Mouse (Mus musculus): ENCODE results near the gene Rbm17. TPM values are rescaled to one million over a fixed set of nuclear protein-coding genes. Genes with fewer than 3 reads are reported as not detected.

Gene Rbm17
- total RNA-seq, 2 experiments from 2014 or later = 85.7 to 86.6 TPM

DNA sequence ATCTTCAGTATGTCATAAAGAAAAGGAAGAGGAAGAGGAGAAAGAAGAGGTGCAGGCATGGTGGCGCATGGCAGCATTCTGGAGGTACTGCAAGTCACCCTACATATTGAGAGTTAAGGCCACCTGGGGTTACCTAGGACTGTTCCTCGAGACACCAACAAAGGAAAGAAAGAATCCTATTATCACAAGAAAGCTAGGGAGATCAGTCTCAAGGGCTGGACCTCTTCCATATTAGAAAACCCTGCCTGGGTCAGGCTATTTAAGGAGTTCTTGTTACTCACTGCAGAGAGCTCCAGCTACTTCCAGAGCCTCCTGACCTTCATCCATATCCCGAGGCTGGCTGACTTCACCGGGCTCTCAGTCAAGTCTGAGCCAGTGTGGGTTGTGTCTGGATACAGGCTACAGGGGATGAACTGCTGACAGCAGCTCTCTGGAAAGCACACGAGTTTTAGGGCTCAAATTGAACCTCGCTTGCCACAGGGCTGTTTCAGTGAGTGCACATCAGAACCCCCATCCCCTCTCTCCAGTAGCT lies 32.9 kb downstream of the Rbm17 start:
- Histone ChIP-seq H3K4me3 (no peak overlapping the region), H3K27ac (no peak overlapping the region)
- DNase-seq (ENCODE audit: low spot score in 2 of 2) = no peak
- TF ChIP-seq CTCF (conservative IDR thresholded peaks at IDR 0.05) = no peak

- no peak overlapping the region for H3K27ac ChIP-seq
- H3K4me3 ChIP-seq = no peak overlapping the region
- TF ChIP-seq CTCF (conservative IDR thresholded peaks at IDR 0.05) = no peak
- no peak for DNase-seq (ENCODE audit: low spot score in 2 of 2)
Observed at GRCm38 (mm10) chr2:11568471-11568870, 35.5 kb downstream of the Rbm17 start.

DNA sequence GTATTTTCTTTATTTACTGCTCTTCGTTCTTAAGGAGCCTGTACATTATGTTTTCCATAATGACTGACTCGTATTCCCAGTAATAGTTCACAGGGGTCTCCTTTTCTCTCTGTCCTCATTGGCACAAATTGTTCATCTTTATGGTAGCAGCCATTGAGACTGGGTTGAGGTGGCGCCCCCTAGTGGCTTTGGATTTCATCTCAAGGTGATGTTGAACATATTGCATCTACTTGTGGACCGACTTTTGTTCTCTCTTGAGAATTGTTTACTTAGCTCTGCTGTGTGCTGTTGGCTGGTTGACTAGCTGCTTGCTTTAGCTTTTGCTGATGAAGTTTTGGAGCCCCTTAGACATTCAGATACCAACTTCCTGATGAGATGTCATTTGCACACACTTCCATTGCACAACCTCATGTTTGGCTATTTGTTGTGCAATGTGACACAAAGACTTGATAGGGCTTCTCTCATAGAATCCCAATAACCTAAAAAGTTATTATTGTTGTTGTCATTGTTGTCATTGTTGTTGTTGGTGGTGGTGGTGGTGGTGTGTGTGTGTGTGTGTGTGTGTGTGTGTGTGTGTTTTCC lies 36.1 kb downstream of the Rbm17 start:
- DNase-seq (ENCODE audit: low spot score in 2 of 2) = peak in 1 of 2 experiments; percentile 31
- Histone ChIP-seq H3K4me3 (no peak overlapping the region), H3K27ac (no peak overlapping the region)
- TF ChIP-seq CTCF (conservative IDR thresholded peaks at IDR 0.05) = peak; percentile 82

- Histone ChIP-seq H3K4me3 (no peak overlapping the region), H3K27ac (no peak overlapping the region)
- DNase-seq (ENCODE audit: low spot score in 2 of 2) = no peak
- peak; percentile 56 for TF ChIP-seq CTCF (conservative IDR thresholded peaks at IDR 0.05)
Observed at GRCm38 (mm10) chr2:11566898-11567297, 37.1 kb downstream of the Rbm17 start.

DNA sequence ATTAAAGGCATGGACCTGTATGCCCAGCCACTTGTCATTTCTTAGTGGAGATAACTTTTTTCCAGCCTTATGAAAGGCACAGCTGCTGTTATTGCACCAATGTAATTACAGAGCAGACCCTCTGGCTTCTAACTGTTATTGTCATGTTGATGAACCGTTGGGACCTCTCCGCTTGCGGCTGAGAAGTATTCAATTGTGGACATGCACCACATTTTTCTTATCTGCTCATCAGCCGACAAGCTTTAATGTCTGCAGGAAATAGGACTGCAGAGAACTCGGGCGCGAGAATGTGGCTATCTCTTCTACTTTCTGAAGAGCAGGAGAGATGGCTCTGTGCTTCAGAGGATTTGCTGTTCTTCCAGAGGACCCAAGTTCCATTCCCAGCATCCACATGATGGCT lies 37.7 kb downstream of the Rbm17 start:
- no peak for TF ChIP-seq CTCF (conservative IDR thresholded peaks at IDR 0.05)
- Histone ChIP-seq H3K4me3 (no peak overlapping the region), H3K27ac (no peak overlapping the region)
- DNase-seq (ENCODE audit: low spot score in 2 of 2) = no peak

DNA sequence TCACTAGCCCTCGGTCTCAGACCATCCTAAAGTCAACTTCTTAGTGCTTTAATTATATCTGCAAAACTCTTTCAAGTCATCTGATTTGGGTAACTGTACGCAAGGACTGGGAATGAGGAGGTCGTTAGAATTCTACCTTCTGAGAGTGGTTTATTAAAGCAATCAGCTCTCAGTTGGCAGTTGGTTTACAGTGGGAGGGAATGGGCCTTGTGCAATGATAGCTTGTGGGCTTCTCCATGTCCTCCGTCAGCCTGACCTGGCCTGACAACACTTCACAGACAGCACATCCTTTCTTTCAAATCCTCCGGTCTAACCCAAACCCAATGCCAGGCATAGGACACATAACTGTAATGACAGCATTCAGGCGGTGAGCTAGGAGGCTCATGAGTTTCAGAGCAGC lies 39.2 kb downstream of the Rbm17 start:
- no peak overlapping the region for H3K27ac ChIP-seq
- no peak for DNase-seq (ENCODE audit: low spot score in 2 of 2)
- TF ChIP-seq CTCF (conservative IDR thresholded peaks at IDR 0.05) = no peak
- H3K4me3 ChIP-seq = no peak overlapping the region

DNA sequence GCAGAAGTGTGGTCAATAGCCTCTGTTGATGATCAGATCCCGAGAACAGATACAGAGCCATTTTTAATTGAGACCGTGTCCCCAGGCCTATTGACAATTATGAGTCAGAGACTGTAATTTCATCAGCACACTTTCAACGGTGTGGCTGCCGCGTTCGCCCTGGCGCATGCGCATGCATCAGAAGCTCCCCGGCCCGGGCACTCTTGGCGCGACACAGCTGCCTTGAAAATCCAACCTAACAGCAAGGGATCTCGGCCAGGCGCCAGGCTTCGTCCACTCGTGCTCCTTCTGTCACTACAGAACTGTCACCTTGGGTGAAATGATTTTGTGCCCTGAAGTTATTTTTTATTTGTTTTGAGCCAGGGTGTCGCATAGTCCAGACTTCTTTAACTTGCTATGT lies 40.7 kb downstream of the Rbm17 start:
- DNase-seq (ENCODE audit: low spot score in 2 of 2) = no peak
- no peak overlapping the region for H3K4me3 ChIP-seq
- no peak overlapping the region for H3K27ac ChIP-seq
- TF ChIP-seq CTCF (conservative IDR thresholded peaks at IDR 0.05) = no peak

GRCm38 (mm10) chr2:11558654-11559053 lies 45.3 kb downstream of the Rbm17 start:
- Histone ChIP-seq H3K4me3 (no peak overlapping the region), H3K27ac (no peak overlapping the region)
- no peak for TF ChIP-seq CTCF (conservative IDR thresholded peaks at IDR 0.05)
- DNase-seq (ENCODE audit: low spot score in 2 of 2) = peak in 1 of 2 experiments; percentile 32

GRCm38 (mm10) chr2:11557244-11557643 lies 46.7 kb downstream of the Rbm17 start:
- Histone ChIP-seq H3K27ac (no peak overlapping the region), H3K4me3 (no peak overlapping the region)
- TF ChIP-seq CTCF (conservative IDR thresholded peaks at IDR 0.05) = no peak
- DNase-seq (ENCODE audit: low spot score in 2 of 2) = no peak

DNA sequence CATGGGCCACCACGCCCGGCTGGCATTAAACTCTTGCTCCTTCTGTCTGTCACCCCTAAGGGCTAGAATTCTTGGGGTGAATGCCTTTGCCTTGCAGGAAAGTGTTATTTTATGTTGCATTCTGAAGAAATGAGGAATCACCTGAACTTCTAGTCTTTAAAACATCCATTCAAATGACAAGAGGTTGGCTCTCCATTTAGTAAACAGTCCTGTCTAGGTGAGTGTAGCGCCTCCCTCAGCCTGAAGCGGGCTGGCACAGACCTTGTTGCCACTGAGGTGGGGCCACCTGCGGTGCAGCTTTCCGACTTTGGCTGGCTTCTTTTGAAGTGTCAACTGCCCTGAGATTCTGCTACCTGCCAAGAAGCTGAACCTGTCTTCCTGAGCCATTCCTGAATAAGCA lies 48.6 kb downstream of the Rbm17 start:
- no peak overlapping the region for H3K27ac ChIP-seq
- no peak overlapping the region for H3K4me3 ChIP-seq
- no peak for TF ChIP-seq CTCF (conservative IDR thresholded peaks at IDR 0.05)
- DNase-seq (ENCODE audit: low spot score in 2 of 2) = no peak

DNA sequence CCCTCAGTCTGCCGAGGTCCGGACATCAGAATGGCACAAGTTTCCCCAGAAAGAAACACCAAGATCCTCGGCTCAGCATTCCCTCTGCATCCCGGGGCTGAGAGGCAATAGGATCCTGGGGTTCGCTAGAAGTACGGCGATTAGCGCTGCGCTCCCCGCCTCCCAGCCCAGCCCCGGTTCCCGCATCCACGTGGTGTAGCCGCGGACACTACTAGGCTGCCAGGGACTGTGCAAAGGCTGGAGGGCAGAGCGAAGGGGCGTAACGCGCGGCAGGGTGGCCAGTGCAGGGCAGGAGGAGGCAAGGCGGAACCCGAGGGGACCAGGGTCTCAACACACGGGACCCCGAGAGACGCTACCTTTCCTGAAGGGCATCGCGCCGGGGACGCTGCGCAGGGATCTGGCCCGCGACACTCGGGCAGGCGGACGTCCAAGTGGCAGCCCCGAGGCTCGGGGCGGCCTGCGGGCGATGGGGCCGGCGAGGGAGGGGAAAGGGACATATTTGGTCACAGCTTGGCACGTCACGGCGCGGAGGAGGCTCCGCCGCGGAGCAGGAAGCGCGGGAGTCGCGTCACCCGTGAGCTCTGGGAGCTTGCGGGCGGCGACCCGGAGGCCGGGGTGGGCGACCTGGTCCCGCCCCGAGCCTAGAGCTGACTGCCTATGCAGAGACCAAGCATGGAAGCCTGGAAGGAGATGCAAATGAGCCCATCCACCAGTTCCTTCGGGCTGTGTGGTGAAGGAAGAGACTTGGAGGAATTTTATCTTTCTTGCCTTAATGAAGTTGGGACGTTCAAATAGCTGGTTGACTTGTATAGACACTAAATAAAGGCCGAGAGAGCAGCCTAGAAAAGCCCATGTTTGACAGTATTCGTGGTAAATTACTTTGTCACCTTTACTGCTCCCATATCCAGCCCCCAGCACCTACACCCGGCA lies 50.2 kb downstream of the Rbm17 start, which contains the start of gene Pfkfb3:
Gene Pfkfb3, minus strand, starts transcription at position 607 of the 930 bp plus-strand sequence.
- peak within 1 kb of the TSS; percentile 85 for H3K27ac ChIP-seq

DNA sequence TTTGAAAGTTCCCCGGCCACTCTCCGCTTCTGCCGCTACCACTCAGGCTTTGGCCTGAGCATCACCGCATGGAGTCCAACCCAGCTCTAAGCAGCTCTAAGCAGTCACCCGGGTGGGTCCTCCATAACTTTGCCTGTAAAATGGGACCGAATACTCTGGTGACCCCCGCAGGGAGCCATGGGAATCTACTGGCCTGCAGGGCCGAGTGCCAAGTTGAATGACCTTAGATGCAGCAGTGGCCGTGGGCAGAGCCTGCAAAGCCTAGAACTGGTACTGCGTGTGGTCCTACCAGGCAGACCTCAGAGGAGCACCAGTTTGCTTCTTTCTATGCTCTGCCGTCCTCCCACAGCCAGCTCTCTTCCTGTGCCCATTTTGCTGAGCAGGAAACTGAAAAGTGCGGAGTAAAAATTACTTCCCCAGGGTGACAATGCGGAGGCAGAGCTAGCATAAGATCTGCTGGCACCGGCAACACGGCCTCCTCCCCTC lies 50.9 kb downstream of the Rbm17 start:
- no peak for TF ChIP-seq CTCF (conservative IDR thresholded peaks at IDR 0.05)
- Histone ChIP-seq H3K27ac (peak overlapping the region; percentile 85; the same call in 1 of the 2 replicates), H3K4me3 (peak overlapping the region; percentile 82)
- DNase-seq (ENCODE audit: low spot score in 2 of 2) = peak in 1 of 2 experiments; percentile 14

More for the DNA sequence above, 50.2 kb downstream of the Rbm17 start, which contains the start of gene Pfkfb3:
- peak; percentile 44 to 62 for DNase-seq (ENCODE audit: low spot score in 2 of 2)
- peak within 1 kb of the TSS; percentile 82 for H3K4me3 ChIP-seq
- no peak for TF ChIP-seq CTCF (conservative IDR thresholded peaks at IDR 0.05)

DNA sequence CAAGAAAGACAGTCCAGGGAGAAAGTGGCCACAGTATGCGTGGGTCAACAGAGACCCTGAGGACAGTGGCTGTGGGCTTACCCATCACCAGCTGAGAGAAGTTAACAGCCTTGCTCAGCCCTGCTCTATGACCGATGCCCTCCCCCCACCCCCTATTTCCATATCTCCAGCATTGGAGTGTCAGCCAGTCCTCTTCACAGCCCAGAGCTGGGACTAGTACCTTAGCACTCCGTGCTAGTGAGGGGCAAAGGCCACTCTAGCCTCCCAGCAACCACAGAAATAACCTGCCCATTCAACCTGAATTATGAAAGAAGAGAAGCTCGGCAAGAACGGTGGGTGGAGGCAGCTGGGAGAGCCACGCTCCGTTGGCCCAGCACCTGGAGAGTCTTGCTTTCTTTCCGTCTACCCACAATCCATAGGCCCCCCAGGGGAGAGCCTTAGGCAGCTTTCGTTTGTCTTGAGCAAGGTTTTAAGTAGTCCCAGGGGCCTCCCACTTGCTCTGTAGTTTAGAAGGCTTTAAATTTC lies 51.6 kb downstream of the Rbm17 start:
- H3K4me3 ChIP-seq = peak overlapping the region; percentile 82; the same call in 1 of the 2 replicates
- DNase-seq (ENCODE audit: low spot score in 2 of 2) = no peak
- no peak overlapping the region; the same call in 1 of the 2 replicates for H3K27ac ChIP-seq
- no peak for TF ChIP-seq CTCF (conservative IDR thresholded peaks at IDR 0.05)

All from layer of hippocampus, adult 2 months (tissue).